ENCODE assay signal across 25 mouse cellular contexts in the genomic region with DNA sequence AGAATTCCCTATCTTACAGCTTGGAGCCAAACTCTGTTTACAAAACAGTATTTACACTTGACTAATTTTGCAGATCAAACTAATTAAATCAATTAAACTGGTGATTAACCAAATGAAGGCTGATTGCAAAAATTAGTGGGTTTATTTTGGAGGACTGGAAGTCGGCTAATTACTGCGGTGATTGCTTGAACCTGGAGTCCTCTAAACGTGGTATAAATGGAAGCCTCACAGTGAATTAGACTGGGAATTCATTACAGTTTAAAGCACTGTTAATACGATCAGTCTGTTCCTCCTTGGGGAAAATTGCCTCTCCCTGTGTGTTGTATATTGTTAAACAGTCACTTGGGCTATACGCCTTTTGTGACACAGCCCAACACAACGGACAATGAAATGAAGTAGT.
A peak's percentile ranks its signal among the peaks of the same experiment; 100 is the strongest.
DNase-seq lines count a peak whose midpoint lies in the region; ATAC-seq and TF ChIP-seq lines count a peak whose summit lies in the region.
"Had no signal": no experiment of that assay in that cellular context is flagged by ENCODE, and none has a peak within 500 bp of the region (broad histone marks: within the 10 kb centered on the region; RNA-seq: fewer than 3 reads in every experiment).

No protein-coding gene starts in this region.

- no peaks in the 10 kb centered on the region for H3K9me3 ChIP-seq in forebrain, postnatal 0 days (ENCODE audit: low read length)
- no peaks in the 10 kb centered on the region for H3K9me3 ChIP-seq in forebrain, embryonic 10.5 days
- H3K9me3 ChIP-seq in midbrain, postnatal 0 days (ENCODE audit: low read length): no peaks in the 10 kb centered on the region
- no peaks in the 10 kb centered on the region for H3K9me3 ChIP-seq in midbrain, embryonic 13.5 days
- no peaks in the 10 kb centered on the region for H3K9me3 ChIP-seq in embryonic facial prominence, embryonic 14.5 days (ENCODE audit: control insufficient read depth, low read length)
- H3K9me3 ChIP-seq in neural tube, embryonic 15.5 days (replicated peaks): no peaks in the 10 kb centered on the region
- H3K9me3 ChIP-seq: heart, embryonic 13.5 days; kidney, embryonic 15.5 days; limb, embryonic 12.5 days; liver, embryonic 15.5 days; stomach, embryonic 15.5 days had no signal

- no peak overlapping the region for H3K4me2 ChIP-seq in forebrain, postnatal 0 days (ENCODE audit: low read depth)
- H3K4me2 ChIP-seq in midbrain, postnatal 0 days (ENCODE audit: low read depth, low read length, poor library complexity, severe bottlenecking): no peak overlapping the region
- no peak overlapping the region for H3K4me2 ChIP-seq in midbrain, embryonic 13.5 days (replicated peaks)
- no peak overlapping the region for H3K4me2 ChIP-seq in embryonic facial prominence, embryonic 14.5 days (ENCODE audit: low read depth, low read length)
- H3K4me2 ChIP-seq in neural tube, embryonic 15.5 days: no peak overlapping the region
- H3K4me2 ChIP-seq: heart, embryonic 13.5 days; kidney, embryonic 15.5 days; limb, embryonic 12.5 days; liver, embryonic 15.5 days; lung, embryonic 14.5 days; stomach, embryonic 15.5 days had no signal

- H3K36me3 ChIP-seq in forebrain, postnatal 0 days (ENCODE audit: insufficient read depth): no peaks in the 10 kb centered on the region
- no peaks in the 10 kb centered on the region for H3K36me3 ChIP-seq in forebrain, embryonic 10.5 days (replicated peaks)
- H3K36me3 ChIP-seq in midbrain, postnatal 0 days (ENCODE audit: insufficient read depth, low read length): no peaks in the 10 kb centered on the region
- no peaks in the 10 kb centered on the region for H3K36me3 ChIP-seq in midbrain, embryonic 13.5 days
- H3K36me3 ChIP-seq in embryonic facial prominence, embryonic 14.5 days (ENCODE audit: control insufficient read depth, insufficient read depth, low read length): no peaks in the 10 kb centered on the region
- H3K36me3 ChIP-seq in neural tube, embryonic 15.5 days: no peaks in the 10 kb centered on the region
- H3K36me3 ChIP-seq: heart, embryonic 13.5 days; kidney, embryonic 15.5 days; limb, embryonic 12.5 days; liver, embryonic 15.5 days; stomach, embryonic 15.5 days had no signal

- H3K27me3 ChIP-seq in forebrain, postnatal 0 days (ENCODE audit: insufficient read depth, low read length): peaks cover 64% of the 10 kb centered on the region
- peaks cover 52% of the 10 kb centered on the region; the same call in 1 of the 2 replicates for H3K27me3 ChIP-seq in forebrain, embryonic 10.5 days (ENCODE audit: poor library complexity, severe bottlenecking)
- H3K27me3 ChIP-seq in midbrain, postnatal 0 days (ENCODE audit: insufficient read depth, low read length): no peaks in the 10 kb centered on the region
- no peaks in the 10 kb centered on the region for H3K27me3 ChIP-seq in midbrain, embryonic 13.5 days
- no peaks in the 10 kb centered on the region for H3K27me3 ChIP-seq in embryonic facial prominence, embryonic 14.5 days (replicated peaks; ENCODE audit: control insufficient read depth, insufficient read depth, low read length)
- H3K27me3 ChIP-seq in neural tube, embryonic 15.5 days (replicated peaks): peaks cover 12% of the 10 kb centered on the region
- H3K27me3 ChIP-seq: heart, embryonic 13.5 days; liver, embryonic 15.5 days; stomach, embryonic 15.5 days had no signal

- no peaks in the 10 kb centered on the region for H3K4me1 ChIP-seq in forebrain, postnatal 0 days (ENCODE audit: insufficient read depth)
- H3K4me1 ChIP-seq in forebrain, embryonic 10.5 days: peaks cover 9% of the 10 kb centered on the region; the same call in 1 of the 2 replicates
- no peaks in the 10 kb centered on the region; the same call in 1 of the 2 replicates for H3K4me1 ChIP-seq in midbrain, postnatal 0 days (ENCODE audit: insufficient read depth, low read length)
- H3K4me1 ChIP-seq in midbrain, embryonic 13.5 days (replicated peaks): peaks cover 10% of the 10 kb centered on the region; the same call in 1 of the 2 replicates
- no peaks in the 10 kb centered on the region for H3K4me1 ChIP-seq in embryonic facial prominence, embryonic 14.5 days (ENCODE audit: control insufficient read depth, insufficient read depth, low read length)
- H3K4me1 ChIP-seq in neural tube, embryonic 15.5 days: peaks cover 6% of the 10 kb centered on the region
- H3K4me1 ChIP-seq: heart, embryonic 13.5 days; kidney, embryonic 15.5 days; liver, embryonic 15.5 days; stomach, embryonic 15.5 days had no signal

- no peak for ATAC-seq in forebrain, postnatal 0 days
- no peak for ATAC-seq in midbrain, postnatal 0 days (ENCODE audit: low FRiP score)
- no peak for ATAC-seq in midbrain, embryonic 13.5 days
- ATAC-seq in embryonic facial prominence, embryonic 14.5 days (ENCODE audit: low read depth): no peak
- ATAC-seq in neural tube, embryonic 15.5 days (ENCODE audit: low FRiP score): peak; percentile 41; the same call in 1 of the 2 replicates
- ATAC-seq: activated CD4-positive, CD25-positive, alpha-beta regulatory T cell, adult 4 months; intestine, postnatal 0 days had no signal

- WGBS in forebrain, postnatal 0 days: 23% methylated on average over 6 of the region's 6 CpGs
- 72% methylated on average over 6 of the region's 6 CpGs for WGBS in forebrain, embryonic 10.5 days
- 55% methylated on average over 6 of the region's 6 CpGs for WGBS in midbrain, postnatal 0 days
- 60% methylated on average over 6 of the region's 6 CpGs for WGBS in midbrain, embryonic 13.5 days
- 51% methylated on average over 6 of the region's 6 CpGs for WGBS in embryonic facial prominence, embryonic 14.5 days
- 25% methylated on average over 6 of the region's 6 CpGs for WGBS in neural tube, embryonic 15.5 days

- no peak overlapping the region for H3K27ac ChIP-seq in forebrain, postnatal 0 days (ENCODE audit: low read depth, low read length)
- H3K27ac ChIP-seq in forebrain, embryonic 10.5 days: no peak overlapping the region
- H3K27ac ChIP-seq in midbrain, postnatal 0 days (ENCODE audit: low read depth, low read length): no peak overlapping the region
- no peak overlapping the region for H3K27ac ChIP-seq in midbrain, embryonic 13.5 days
- H3K27ac ChIP-seq in embryonic facial prominence, embryonic 14.5 days (replicated peaks; ENCODE audit: low read depth, low read length): no peak overlapping the region
- H3K27ac ChIP-seq in neural tube, embryonic 15.5 days (replicated peaks): no peak overlapping the region
- H3K27ac ChIP-seq: heart, embryonic 13.5 days; kidney, embryonic 15.5 days; limb, embryonic 12.5 days; liver, embryonic 15.5 days; stomach, embryonic 15.5 days had no signal

- H3K9ac ChIP-seq in forebrain, postnatal 0 days: no peak overlapping the region
- no peak overlapping the region for H3K9ac ChIP-seq in midbrain, postnatal 0 days (replicated peaks; ENCODE audit: low read length, poor library complexity, severe bottlenecking)
- H3K9ac ChIP-seq in midbrain, embryonic 13.5 days (replicated peaks): no peak overlapping the region
- H3K9ac ChIP-seq in embryonic facial prominence, embryonic 14.5 days (ENCODE audit: low read depth, low read length): no peak overlapping the region
- H3K9ac ChIP-seq in neural tube, embryonic 15.5 days (replicated peaks): no peak overlapping the region
- H3K9ac ChIP-seq: heart, embryonic 13.5 days; kidney, embryonic 15.5 days; limb, embryonic 12.5 days; liver, embryonic 15.5 days; lung, embryonic 14.5 days; stomach, embryonic 15.5 days had no signal

- TF ChIP-seq CTCF in forebrain, postnatal 0 days (IDR thresholded peaks at IDR 0.05; ENCODE audit: low read depth): no peak
- TF ChIP-seq CTCF in midbrain, postnatal 0 days (IDR thresholded peaks at IDR 0.05): no peak

- H3K4me3 ChIP-seq in forebrain, postnatal 0 days (ENCODE audit: low read depth, low read length): no peak overlapping the region
- H3K4me3 ChIP-seq in forebrain, embryonic 10.5 days: no peak overlapping the region
- H3K4me3 ChIP-seq in midbrain, postnatal 0 days (ENCODE audit: low read depth, low read length): no peak overlapping the region
- no peak overlapping the region for H3K4me3 ChIP-seq in midbrain, embryonic 13.5 days (replicated peaks)
- H3K4me3 ChIP-seq in embryonic facial prominence, embryonic 14.5 days (ENCODE audit: low read depth, low read length): no peak overlapping the region
- H3K4me3 ChIP-seq in neural tube, embryonic 15.5 days (replicated peaks): no peak overlapping the region
- H3K4me3 ChIP-seq: heart, embryonic 13.5 days; kidney, embryonic 15.5 days; limb, embryonic 12.5 days; liver, embryonic 15.5 days; stomach, embryonic 15.5 days had no signal

- DNase-seq in forebrain, postnatal 0 days: peak; percentile 9
- no peak for DNase-seq in forebrain, embryonic 10.5 days (ENCODE audit: extremely low spot score, low spot score)
- DNase-seq in midbrain, postnatal 0 days (ENCODE audit: low spot score): peak; percentile 33
- peak; percentile 31 for DNase-seq in embryonic facial prominence, embryonic 14.5 days (ENCODE audit: low spot score)
- DNase-seq in spleen, postnatal 14 days (ENCODE audit: low spot score in 2 of 2): no peak
- DNase-seq: adrenal gland, adult 2 months; adrenal gland, postnatal 36 days; B cell, adult 2 months; cerebellum, adult 2 months; cerebellum, postnatal 14 days; gastrocnemius, postnatal 10 days; heart, postnatal 10 days; kidney, postnatal 25 days; lung, embryonic 14.5 days; lung, postnatal 14 days; thymus, postnatal 14 days had no signal

Comparison
In these comparisons a context has a peak if more than half of its experiments do, and no peak if none do; other contexts are left out.
1. DNase-seq: peak in forebrain, postnatal 0 days (single experiment), midbrain, postnatal 0 days (single experiment) and embryonic facial prominence, embryonic 14.5 days (single experiment); none in forebrain, embryonic 10.5 days (single experiment) and spleen, postnatal 14 days (0 of 2).